Mouse (Mus musculus) ES-E14 (cell line): ENCODE data around the gene Hdac7.

ENCODE experiments used
- CHD2 ChIP-seq: IDR thresholded peaks from 2 replicates; pipeline ENCODE4 v1.6.1; 2014; ENCODE audit warnings: mild to moderate bottlenecking, low read depth, low read length, inconsistent platforms
- HCFC1 ChIP-seq: IDR thresholded peaks from 2 replicates; pipeline ENCODE4 v1.6.1; 2012; ENCODE audit warnings: low read length, inconsistent platforms, borderline replicate concordance; ENCODE audit not compliant: insufficient read depth
- ZNF384 ChIP-seq: IDR thresholded peaks from 2 replicates; pipeline ENCODE4 v1.6.1; 2012; ENCODE audit warnings: low read depth, low read length, inconsistent platforms

DNA sequence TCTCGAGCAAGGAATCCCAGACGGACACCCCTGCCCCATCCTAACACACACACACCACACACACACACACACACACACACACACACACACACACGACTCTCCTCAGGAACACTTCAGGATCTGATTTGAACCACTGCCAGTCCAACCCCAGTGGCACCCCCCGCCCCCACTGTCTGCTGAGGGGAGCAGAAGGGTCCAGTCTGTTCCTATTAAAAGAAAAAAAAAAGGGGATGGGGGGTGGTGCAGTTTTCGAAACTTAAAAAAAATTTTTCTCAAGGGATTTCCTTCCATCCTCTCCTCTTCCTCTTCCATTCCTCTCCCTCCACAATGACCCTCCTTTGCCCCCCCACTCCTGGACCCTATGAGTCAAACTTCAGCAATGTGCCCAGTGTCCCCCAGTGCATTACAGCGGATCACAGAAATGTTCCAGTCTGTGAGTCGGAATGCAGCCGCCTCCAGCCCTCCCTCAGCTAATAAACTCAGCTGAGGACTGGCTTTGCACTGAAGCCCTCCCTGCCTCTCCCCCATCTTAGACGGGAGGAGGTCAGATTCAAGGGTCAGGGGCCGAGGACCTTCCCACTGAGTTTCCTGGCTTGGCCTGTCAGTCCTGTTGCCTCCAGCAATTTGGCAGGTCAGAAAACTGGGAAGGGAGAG is 12.2 kb downstream of the Hdac7 start:
- TF ChIP-seq ZNF384 (no peak), HCFC1 (no peak), CHD2 (no peak)
